Mouse (Mus musculus) neural tube, embryonic 13.5 days (tissue): ENCODE results near the gene Mterf1b. TPM values are rescaled to one million over a fixed set of nuclear protein-coding genes. Genes with fewer than 3 reads are reported as not detected.

Source experiments
- polyA plus RNA-seq: library from polyadenylated mRNA; unstranded; fragments of >200 nt; fragmentation: Nextera tagmentation; extraction: Ambion mirVana; gene quantifications from 2 replicates; pipeline ENCODE4 v1.2.1, GENCODE M21; 2015

Mterf1b gene
- polyA plus RNA-seq, 1 experiment from 2014 or later, result 3.5 TPM

Other genes starting within 250 kb of the Mterf1b start
- gene Cyp51, start 87.6 kb upstream of the Mterf1b start, polyA plus RNA-seq, result 115 and 127 TPM in 2 replicates